Mouse (Mus musculus) small intestine, adult 2 months (tissue): Measurements from ENCODE around the gene Gata3.

ENCODE experiments used
- CTCF ChIP-seq: fragments of 200-500 bp; IDR thresholded peaks from 2 replicates; pipeline ENCODE4 v1.5.1; 2012; ENCODE audit warnings: low read depth, mild to moderate bottlenecking, control low read depth, inconsistent platforms, low read length, moderate library complexity, mixed read lengths; ENCODE audit not compliant: insufficient replicate concordance, insufficient read length; ENCODE audit errors: extremely low read depth
- POLR2A ChIP-seq: fragments of 200-500 bp; IDR thresholded peaks from 2 replicates; pipeline ENCODE4 v1.6.1; 2012; ENCODE audit warnings: low read depth, mild to moderate bottlenecking, control low read depth, inconsistent platforms, low read length, moderate library complexity

DNA sequence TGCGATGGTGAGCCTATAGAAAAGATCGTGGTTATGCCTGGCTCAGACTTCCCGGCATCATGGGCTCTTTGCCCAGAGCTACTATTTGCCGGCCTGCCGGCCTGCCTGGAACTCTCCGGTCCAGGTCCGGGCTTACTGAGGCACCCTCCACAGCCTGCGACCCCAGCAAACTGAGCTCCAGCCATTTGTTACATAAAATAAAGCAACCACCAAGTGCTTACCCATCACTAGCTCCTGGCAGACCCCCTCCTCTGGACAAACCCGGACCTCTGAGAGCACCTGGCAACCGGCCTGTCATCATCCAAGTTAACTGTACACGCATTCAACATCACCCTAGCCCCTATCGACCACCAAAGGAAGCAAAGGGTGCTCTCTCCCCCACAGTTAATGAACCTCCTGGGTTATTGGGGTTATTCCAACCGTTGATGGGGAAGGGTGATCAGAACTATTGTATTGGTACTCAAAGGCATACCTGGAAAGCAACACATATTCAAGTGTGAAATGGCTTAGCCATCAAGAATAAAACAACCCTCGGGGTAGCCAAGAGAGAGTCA is 4.5 kb downstream of the Gata3 start:
- TF ChIP-seq POLR2A (no peak), CTCF (no peak)
